Mouse (Mus musculus) T-cell, adult 2 months (primary cell): ENCODE measurements around the gene Emp2.

Experiments
- DNase-seq: peaks from one replicate; pipeline ENCODE4 v3.0.0; 2022; ENCODE audit warnings: low spot score

Emp2 gene

GRCm38 (mm10) chr16:10313646-10314088 is at the start of gene Emp2:
Emp2 (minus strand) TSS chr16:10313968.
- DNase-seq, result no peak

- no peak for DNase-seq
Measured at GRCm38 (mm10) chr16:10363061-10363460, 49.3 kb upstream of the Emp2 start.

GRCm38 (mm10) chr16:10359241-10359640 is 45.5 kb upstream of the Emp2 start:
- no peak for DNase-seq

GRCm38 (mm10) chr16:10358010-10358934 is 44.5 kb upstream of the Emp2 start:
- no peak for DNase-seq

GRCm38 (mm10) chr16:10355004-10355403 is 41.2 kb upstream of the Emp2 start:
- no peak for DNase-seq

- no peak for DNase-seq
Measured at GRCm38 (mm10) chr16:10351050-10351636, 37.4 kb upstream of the Emp2 start.

GRCm38 (mm10) chr16:10349876-10350275 is 36.1 kb upstream of the Emp2 start:
- no peak for DNase-seq

- DNase-seq, result no peak
Measured at GRCm38 (mm10) chr16:10349436-10349835, 35.7 kb upstream of the Emp2 start.

GRCm38 (mm10) chr16:10347551-10347950 is 33.8 kb upstream of the Emp2 start:
- DNase-seq, result no peak

GRCm38 (mm10) chr16:10341110-10341509 is 27.3 kb upstream of the Emp2 start:
- DNase-seq, result no peak

- no peak for DNase-seq
Measured at GRCm38 (mm10) chr16:10339930-10340329, 26.2 kb upstream of the Emp2 start.

- DNase-seq, result no peak
Measured at GRCm38 (mm10) chr16:10338601-10339000, 24.8 kb upstream of the Emp2 start.

GRCm38 (mm10) chr16:10337422-10338197 is 23.8 kb upstream of the Emp2 start:
- no peak for DNase-seq

- DNase-seq, result no peak
Measured at GRCm38 (mm10) chr16:10336454-10337421, 23.0 kb upstream of the Emp2 start.

- DNase-seq, result no peak
Measured at GRCm38 (mm10) chr16:10335953-10336352, 22.2 kb upstream of the Emp2 start.

- no peak for DNase-seq
Measured at GRCm38 (mm10) chr16:10332732-10333131, 19.0 kb upstream of the Emp2 start.

GRCm38 (mm10) chr16:10330586-10331495 is 17.1 kb upstream of the Emp2 start:
- DNase-seq, result no peak

- DNase-seq, result no peak
Measured at GRCm38 (mm10) chr16:10327563-10328333, 14.0 kb upstream of the Emp2 start.

GRCm38 (mm10) chr16:10319914-10320569 is 6.3 kb upstream of the Emp2 start:
- no peak for DNase-seq
